Mouse (Mus musculus): ENCODE measurements at regions not wholly inside any gene's neighbourhood (a gene's known extent, or its start where the extent isn't known, plus 50 kb on each side); places are given as distances from the start of the nearest gene placed in this dataset.

GRCm38 (mm10) chr8:43407332-43407731 lies 100.6 kb upstream of the Zfp42 start:
- no peak for DNase-seq (ENCODE audit: low read depth, low spot score)

DNA sequence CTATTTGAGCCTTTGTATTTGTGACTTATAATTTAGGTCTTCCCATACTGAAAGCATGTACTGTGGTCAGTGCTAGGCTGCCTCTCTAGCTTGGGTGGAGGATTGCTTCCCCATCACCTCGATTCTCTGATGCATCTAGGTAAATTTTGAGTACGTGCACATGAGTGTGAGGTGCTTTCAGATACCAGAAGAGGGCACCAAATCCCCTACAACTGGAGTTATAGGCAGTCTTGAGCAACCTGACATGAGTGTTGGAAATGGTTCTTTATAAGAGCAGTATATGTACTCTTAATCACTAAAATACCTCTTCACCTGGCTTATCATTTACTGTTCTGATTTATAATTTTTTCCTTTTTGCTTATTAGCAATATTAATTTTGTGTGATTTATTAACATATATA lies 86.3 kb upstream of the Zfp42 start:
- peak; percentile 21 for DNase-seq (ENCODE audit: low read depth, low spot score)

DNA sequence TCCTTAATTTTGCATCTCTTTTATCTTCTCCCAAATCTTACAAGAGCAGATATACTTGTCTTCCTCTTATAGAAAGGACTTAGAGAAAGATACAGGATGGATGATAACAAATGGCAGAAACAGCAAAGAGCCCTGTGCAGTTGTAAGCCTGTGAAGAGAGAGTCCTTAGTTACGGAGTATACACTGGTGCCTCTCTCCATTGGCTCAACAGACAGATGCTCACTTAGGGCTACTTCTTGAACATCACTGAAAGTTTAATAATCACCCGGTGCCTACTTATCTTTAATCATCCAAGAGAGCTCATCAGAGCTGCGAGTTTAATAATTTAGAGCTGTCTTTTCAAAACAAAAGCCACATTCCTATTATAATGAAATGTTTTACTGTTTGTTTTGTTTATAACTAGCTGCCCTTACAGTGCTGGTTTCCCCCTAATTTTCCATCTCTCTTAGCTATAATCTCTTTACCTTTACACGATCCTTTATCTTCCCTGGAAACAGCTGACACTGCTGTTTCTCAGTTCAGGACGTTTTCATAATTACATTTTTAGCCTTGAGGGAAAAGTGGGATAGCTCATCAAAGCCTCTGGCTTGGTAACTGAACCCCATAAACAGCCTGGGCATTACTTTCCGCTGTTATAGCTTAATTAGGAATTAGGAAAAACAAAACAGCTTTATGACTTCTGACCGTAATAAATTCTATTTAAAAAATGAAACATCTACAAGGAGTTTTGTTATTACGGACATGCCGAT lies 83.8 kb upstream of the Zfp42 start:
- no peak for DNase-seq (ENCODE audit: low read depth, low spot score)

All from 3T3-L1 (cell line).